Mouse (Mus musculus) thymus, adult 2 months (tissue): ENCODE data around the gene Glra4. TPM values are rescaled to one million over a fixed set of nuclear protein-coding genes. Genes with fewer than 3 reads are reported as not detected.

Source experiments
- DNase-seq: peaks from one replicate; pipeline ENCODE4 v3.0.0; 2021
- H3K27ac ChIP-seq: fragments of 200-500 bp; 2 replicates; pipeline ENCODE4 v1.5.1; 2012; ENCODE audit warnings: low read length, control low read depth; ENCODE audit not compliant: control insufficient read depth, insufficient read depth
- H3K27me3 ChIP-seq: fragments of 200-500 bp; 2 replicates; pipeline ENCODE4 v1.6.1; 2012; ENCODE audit warnings: mild to moderate bottlenecking, low read length, moderate library complexity, mixed read lengths; ENCODE audit not compliant: control insufficient read depth, insufficient read depth
- H3K36me3 ChIP-seq: fragments of 200-500 bp; 2 replicates; pipeline ENCODE4 v1.6.1; 2012; ENCODE audit warnings: mild to moderate bottlenecking, low read length, moderate library complexity; ENCODE audit not compliant: control insufficient read depth, insufficient read depth
- H3K4me1 ChIP-seq: fragments of 200-500 bp; replicated peaks from 2 replicates; pipeline ENCODE4 v1.6.1; 2012; ENCODE audit warnings: low read length; ENCODE audit not compliant: control insufficient read depth, insufficient read depth
- H3K4me3 ChIP-seq: fragments of 200-500 bp; 2 replicates; pipeline ENCODE4 v1.5.1; 2012; ENCODE audit warnings: mild to moderate bottlenecking, low read length, control low read depth, moderate library complexity; ENCODE audit not compliant: control insufficient read depth, insufficient read depth
- CTCF ChIP-seq: fragments of 200-500 bp; IDR thresholded peaks from 2 replicates; pipeline ENCODE4 v1.5.1; 2012; ENCODE audit warnings: mild to moderate bottlenecking, control low read depth, low read length, moderate library complexity, borderline replicate concordance; ENCODE audit not compliant: control insufficient read depth, poor library complexity, insufficient read depth; ENCODE audit errors: extremely low read depth
- POLR2A ChIP-seq: fragments of 200-500 bp; IDR thresholded peaks from 2 replicates; pipeline ENCODE4 v1.6.1; 2012; ENCODE audit warnings: mild to moderate bottlenecking, low read length, control low read depth, moderate library complexity; ENCODE audit not compliant: control insufficient read depth, poor library complexity, insufficient read depth; ENCODE audit errors: extremely low read depth
- WGBS: fragments of 180-500 bp; shearing (Covaris S2); methylation state at CpG from one replicate; pipeline ENCODE4 v1.1.7; 2018; 5-methylcytosine and 5-hydroxymethylcytosine counted together
- polyA plus RNA-seq: library from polyadenylated mRNA; depleted of rRNA; stranded (reverse); fragments of >200 nt; gene quantifications from 2 replicates; pipeline ENCODE4 v1.2.3, GENCODE M21; 2012

Gene Glra4
- polyA plus RNA-seq, 1 experiment = not detected

DNA sequence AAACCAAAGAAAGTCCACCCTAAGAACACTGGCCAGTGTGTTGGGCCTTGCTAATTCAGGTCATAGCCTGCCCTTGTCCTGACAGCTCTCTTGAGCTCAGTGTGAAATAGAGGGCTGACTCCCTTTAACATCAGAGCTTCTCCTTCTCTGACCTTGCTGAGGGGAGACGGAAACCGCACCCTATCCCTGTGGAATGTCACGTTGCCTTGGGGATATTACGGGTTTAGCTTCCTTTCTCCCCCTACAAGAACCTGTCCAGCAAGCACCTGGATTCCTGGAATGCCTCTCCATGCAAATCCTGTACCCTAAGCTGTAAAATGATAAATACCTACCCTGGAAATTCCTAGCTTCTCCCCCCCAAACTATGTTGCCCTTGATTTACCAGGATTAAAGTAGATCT is 9.5 kb upstream of the Glra4 start:
- no peaks in the 10 kb centered on the region for H3K27me3 ChIP-seq
- 93% methylated on average over 4 of the region's 4 CpGs for WGBS
- H3K36me3 ChIP-seq = no peaks in the 10 kb centered on the region
- no peak for TF ChIP-seq POLR2A
- no peak for TF ChIP-seq CTCF
- H3K4me1 ChIP-seq = no peaks in the 10 kb centered on the region
- no peak overlapping the region for H3K27ac ChIP-seq
- no peak overlapping the region for H3K4me3 ChIP-seq
- no peak for DNase-seq

GRCm38 (mm10) chrX:136779262-136779661 is 679 bp downstream of the Glra4 start:
- H3K27me3 ChIP-seq = no peaks in the 10 kb centered on the region
- no peak for TF ChIP-seq POLR2A
- TF ChIP-seq CTCF = no peak
- no peaks in the 10 kb centered on the region for H3K36me3 ChIP-seq
- no peaks in the 10 kb centered on the region for H3K4me1 ChIP-seq
- no peak overlapping the region for H3K27ac ChIP-seq
- 91% methylated on average over 2 of the region's 2 CpGs for WGBS
- H3K4me3 ChIP-seq = no peak overlapping the region
- no peak for DNase-seq

DNA sequence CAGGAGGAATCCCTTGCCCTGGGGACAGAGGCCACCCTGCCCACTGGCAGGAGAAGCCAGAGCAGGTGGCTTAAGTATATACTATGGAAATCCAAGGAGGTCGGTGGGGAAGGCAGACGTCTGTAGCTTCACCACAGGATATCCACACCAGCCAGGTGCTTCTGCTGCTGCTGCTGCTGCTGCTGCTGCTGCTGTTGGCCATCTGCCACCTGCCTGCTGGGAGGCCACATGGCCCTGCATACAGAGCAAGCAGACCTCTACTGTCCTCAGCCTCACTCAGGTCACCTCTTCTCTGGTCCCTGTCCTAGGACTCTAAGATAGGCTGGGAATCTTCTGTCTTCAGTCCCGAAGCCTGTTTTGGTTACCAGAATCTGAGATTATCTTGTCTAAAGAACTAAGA is 1.9 kb downstream of the Glra4 start:
- WGBS = 55% methylated on average over 3 of the region's 3 CpGs
- TF ChIP-seq CTCF (no peak), POLR2A (no peak)
- no peaks in the 10 kb centered on the region for H3K27me3 ChIP-seq
- no peak overlapping the region for H3K4me3 ChIP-seq
- DNase-seq = no peak
- H3K36me3 ChIP-seq = no peaks in the 10 kb centered on the region
- H3K27ac ChIP-seq = no peak overlapping the region
- H3K4me1 ChIP-seq = no peaks in the 10 kb centered on the region

- TF ChIP-seq CTCF (no peak), POLR2A (no peak)
- H3K36me3 ChIP-seq = no peaks in the 10 kb centered on the region
- no peaks in the 10 kb centered on the region for H3K27me3 ChIP-seq
- DNase-seq = no peak
- 87% methylated on average over 1 of the region's 1 CpGs for WGBS
- H3K27ac ChIP-seq = no peak overlapping the region
- no peak overlapping the region for H3K4me3 ChIP-seq
- H3K4me1 ChIP-seq = no peaks in the 10 kb centered on the region
Observed at GRCm38 (mm10) chrX:136773035-136773434, 6.9 kb downstream of the Glra4 start.

- Histone ChIP-seq H3K27me3 (no peaks in the 10 kb centered on the region), H3K4me3 (no peak overlapping the region), H3K36me3 (no peaks in the 10 kb centered on the region), H3K27ac (no peak overlapping the region), H3K4me1 (no peaks in the 10 kb centered on the region)
- peak; percentile 7 for DNase-seq
- TF ChIP-seq POLR2A (no peak), CTCF (no peak)
- WGBS = 60% methylated on average over 11 of the region's 11 CpGs
Observed at GRCm38 (mm10) chrX:136761103-136762074, 18.6 kb downstream of the Glra4 start.

GRCm38 (mm10) chrX:136755464-136755863 is 24.5 kb downstream of the Glra4 start:
- no peak overlapping the region for H3K27ac ChIP-seq
- H3K36me3 ChIP-seq = no peaks in the 10 kb centered on the region
- TF ChIP-seq POLR2A (no peak), CTCF (no peak)
- no peak for DNase-seq
- no peaks in the 10 kb centered on the region for H3K4me1 ChIP-seq
- H3K4me3 ChIP-seq = no peak overlapping the region
- WGBS = 95% methylated on average over 3 of the region's 3 CpGs
- H3K27me3 ChIP-seq = no peaks in the 10 kb centered on the region

- H3K4me1 ChIP-seq = no peaks in the 10 kb centered on the region
- 97% methylated on average over 4 of the region's 4 CpGs for WGBS
- no peak for TF ChIP-seq POLR2A
- no peak for TF ChIP-seq CTCF
- no peak overlapping the region for H3K4me3 ChIP-seq
- no peaks in the 10 kb centered on the region for H3K36me3 ChIP-seq
- H3K27ac ChIP-seq = no peak overlapping the region
- no peaks in the 10 kb centered on the region for H3K27me3 ChIP-seq
- DNase-seq = no peak
Observed at GRCm38 (mm10) chrX:136749329-136749728, 30.6 kb downstream of the Glra4 start.
